Comparison of ENCODE assay signal across 11 mouse cellular contexts in the genomic region with DNA sequence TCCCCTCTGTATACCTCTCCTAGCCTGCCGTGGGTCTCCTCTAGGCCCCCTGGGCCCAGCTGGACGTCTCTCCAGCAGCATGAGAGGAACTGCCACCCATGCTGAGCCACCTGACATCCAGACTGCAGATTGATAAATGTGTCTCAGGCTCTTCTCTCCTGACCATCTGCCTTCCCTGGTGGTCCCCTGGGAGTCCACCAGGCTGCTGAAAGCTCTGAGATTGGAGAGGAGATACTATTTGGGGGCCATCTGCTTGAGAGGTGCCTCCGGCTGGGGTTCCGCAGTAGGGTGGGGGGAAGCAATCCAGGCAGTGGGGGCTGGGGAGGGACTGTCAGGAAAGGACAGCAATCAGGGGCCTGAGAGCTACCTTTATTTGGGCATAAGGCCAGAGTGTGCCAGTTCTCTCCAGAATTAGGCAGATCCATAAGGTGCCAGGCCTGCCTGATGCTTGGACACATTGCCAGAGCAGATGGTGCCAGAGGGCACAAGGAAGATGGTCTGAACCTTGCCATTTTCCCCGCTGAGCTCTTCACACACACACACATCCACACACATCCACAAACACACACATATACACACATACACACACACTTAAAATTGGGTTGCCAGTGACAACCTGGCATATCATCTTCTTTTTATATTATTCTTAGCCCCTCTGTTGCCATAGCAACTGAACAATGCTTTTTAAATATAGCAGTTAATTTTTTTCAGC.
DNase-seq lines count a peak whose midpoint lies in the region; ATAC-seq lines count a peak whose summit lies in the region.
"Had no signal": no experiment of that assay in that cellular context is flagged by ENCODE, and none has a peak within 500 bp of the region (broad histone marks: within the 10 kb centered on the region; RNA-seq: fewer than 3 reads in every experiment).

No protein-coding gene starts in this region.

- no peak overlapping the region for H3K4me3 ChIP-seq in neural tube, embryonic 13.5 days
- H3K4me3 ChIP-seq: lung, embryonic 15.5 days had no signal

- H3K36me3 ChIP-seq in neural tube, embryonic 13.5 days: no peaks in the 10 kb centered on the region
- H3K36me3 ChIP-seq: lung, embryonic 15.5 days had no signal

- H3K9ac ChIP-seq in neural tube, embryonic 13.5 days: no peak overlapping the region
- H3K9ac ChIP-seq: lung, embryonic 15.5 days had no signal

- no peak overlapping the region for H3K4me2 ChIP-seq in neural tube, embryonic 13.5 days
- H3K4me2 ChIP-seq: lung, embryonic 15.5 days had no signal

- H3K4me1 ChIP-seq in neural tube, embryonic 13.5 days (replicated peaks): peaks cover 44% of the 10 kb centered on the region

- no peaks in the 10 kb centered on the region for H3K9me3 ChIP-seq in neural tube, embryonic 13.5 days
- H3K9me3 ChIP-seq: lung, embryonic 15.5 days had no signal

- H3K27me3 ChIP-seq in neural tube, embryonic 13.5 days: no peaks in the 10 kb centered on the region
- H3K27me3 ChIP-seq: lung, embryonic 15.5 days had no signal

- peak; percentile 62 for ATAC-seq in neural tube, embryonic 13.5 days (ENCODE audit: low read depth)
- ATAC-seq: CD4-positive, CD25-positive, alpha-beta regulatory T cell, adult 4 months had no signal

- peak overlapping the region; percentile 77 for H3K27ac ChIP-seq in neural tube, embryonic 13.5 days (replicated peaks)
- H3K27ac ChIP-seq: lung, embryonic 15.5 days had no signal

- whole genome bisulfite sequencing in neural tube, embryonic 13.5 days: 25% methylated on average over 5 of the region's 5 CpGs

- DNase-seq in left cerebral cortex, postnatal 25 days (ENCODE audit: low spot score in 2 of 2): peak; percentile 61 to 68
- DNase-seq in left cerebral cortex, postnatal 36 days (ENCODE audit: low spot score in 2 of 2): no peak
- DNase-seq in cerebellum, adult 9-11 months: peak; percentile 94
- DNase-seq in layer of hippocampus, adult 18-20 months (ENCODE audit: low spot score in 2 of 2): peak; percentile 59 to 79
- no peak for DNase-seq in gastrocnemius, postnatal 10 days
- no peak for DNase-seq in testis, postnatal 10 days (ENCODE audit: low spot score)
- DNase-seq in adrenal gland, adult 18-20 months (ENCODE audit: low spot score in 2 of 2): no peak
- DNase-seq: heart, postnatal 14 days had no signal

- intact Hi-C loops in left cerebral cortex, postnatal 25 days (cut with DNase I): no loop called here
- intact Hi-C loops in left cerebral cortex, postnatal 36 days (cut with DNase I): no loop called here

Comparison
In these comparisons a context has a peak if more than half of its experiments do, and no peak if none do; other contexts are left out.
1. DNase-seq: peak in left cerebral cortex, postnatal 25 days (2 of 2), cerebellum, adult 9-11 months (single experiment) and layer of hippocampus, adult 18-20 months (2 of 2); none in left cerebral cortex, postnatal 36 days (0 of 2), gastrocnemius, postnatal 10 days (single experiment), testis, postnatal 10 days (single experiment) and adrenal gland, adult 18-20 months (0 of 2).